Mouse (Mus musculus) adrenal gland, adult 8-10 months (tissue): ENCODE results near the gene Armc8. TPM values are rescaled to one million over a fixed set of nuclear protein-coding genes. Genes with fewer than 3 reads are reported as not detected.

Experiments
- total RNA-seq, 4 experiments: library from RNA; stranded (reverse); gene quantifications; 2 replicates each; pipeline ENCODE4 v1.2.4; 2022

Armc8 gene
- total RNA-seq, 4 experiments from 2014 or later = 31.3 to 35.5 (median 32.3) TPM

Other genes starting within 250 kb of the Armc8 start
- gene Esyt3, start 210.3 kb downstream of the Armc8 start, total RNA-seq = 1 to 10 TPM in 2 of 4 experiments, under 1 TPM in 2; 0.78 to 1.6 (median 1.0) TPM
- gene Mras, start 131.5 kb downstream of the Armc8 start, total RNA-seq = 100 to 1,000 TPM in 2 of 4 experiments, 10 to 100 TPM in 2; 57.5 to 105 (median 81.7) TPM
- gene Nme9, start 117.4 kb downstream of the Armc8 start, total RNA-seq = not detected
- 10 to 100 TPM; 13.4 to 17.3 (median 16.5) TPM for gene Dbr1, start 6.9 kb upstream of the Armc8 start, total RNA-seq
- gene A4gnt, start 43.6 kb upstream of the Armc8 start, total RNA-seq = not detected
- 1 to 10 TPM; 4.8 to 6.8 (median 5.1) TPM for gene Dzip1l, start 60.6 kb upstream of the Armc8 start, total RNA-seq
- gene Cldn18, start 148.4 kb upstream of the Armc8 start, total RNA-seq = not detected